Mouse (Mus musculus) brown adipose tissue, adult 24 weeks (tissue): ENCODE measurements around the gene Npy. TPM values are rescaled to one million over a fixed set of nuclear protein-coding genes. Genes with fewer than 3 reads are reported as not detected.

Experiments used
- H3K27ac ChIP-seq: fragments of 200-500 bp; replicated peaks from 2 replicates; pipeline ENCODE4 v1.5.1; 2012; ENCODE audit warnings: low read depth, mild to moderate bottlenecking, low read length
- H3K4me1 ChIP-seq: fragments of 200-500 bp; 2 replicates; pipeline ENCODE4 v1.6.1; 2012; ENCODE audit warnings: low read length, mixed read lengths; ENCODE audit not compliant: control insufficient read depth, insufficient read depth, insufficient read length
- H3K4me3 ChIP-seq: fragments of 200-500 bp; 2 replicates; pipeline ENCODE4 v1.5.1; 2012; ENCODE audit warnings: low read depth, mild to moderate bottlenecking, low read length, moderate library complexity; ENCODE audit not compliant: insufficient read depth
- polyA plus RNA-seq: library from polyadenylated mRNA; stranded (reverse); fragments of >200 nt; gene quantifications from 2 replicates; pipeline ENCODE4 v1.2.4, GENCODE M21; 2012; ENCODE audit not compliant: missing spikeins, insufficient read depth, insufficient read length

The Npy gene
- polyA plus RNA-seq, 1 experiment: not detected

DNA sequence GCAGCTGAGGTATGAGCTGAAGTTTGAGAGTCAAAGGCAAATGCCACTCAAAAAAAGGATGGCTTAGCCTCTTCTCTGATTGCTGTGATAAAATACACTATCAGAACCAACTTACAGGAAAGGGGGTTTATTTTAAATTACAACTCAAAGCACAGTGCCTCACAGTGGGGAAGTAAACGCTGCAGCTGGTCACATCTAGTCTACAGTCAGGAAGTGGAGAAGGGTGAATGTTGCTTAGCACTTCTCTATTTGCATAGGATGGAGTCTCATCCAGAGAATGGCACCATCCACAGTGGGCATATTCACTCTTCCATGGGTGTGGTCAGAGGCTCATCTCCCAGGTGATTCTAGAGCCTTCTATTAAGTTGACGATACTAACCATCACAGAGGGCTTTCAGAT is 9.1 kb downstream of the Npy start:
- no peaks in the 10 kb centered on the region for H3K4me1 ChIP-seq
- H3K4me3 ChIP-seq: no peak overlapping the region
- H3K27ac ChIP-seq: no peak overlapping the region

DNA sequence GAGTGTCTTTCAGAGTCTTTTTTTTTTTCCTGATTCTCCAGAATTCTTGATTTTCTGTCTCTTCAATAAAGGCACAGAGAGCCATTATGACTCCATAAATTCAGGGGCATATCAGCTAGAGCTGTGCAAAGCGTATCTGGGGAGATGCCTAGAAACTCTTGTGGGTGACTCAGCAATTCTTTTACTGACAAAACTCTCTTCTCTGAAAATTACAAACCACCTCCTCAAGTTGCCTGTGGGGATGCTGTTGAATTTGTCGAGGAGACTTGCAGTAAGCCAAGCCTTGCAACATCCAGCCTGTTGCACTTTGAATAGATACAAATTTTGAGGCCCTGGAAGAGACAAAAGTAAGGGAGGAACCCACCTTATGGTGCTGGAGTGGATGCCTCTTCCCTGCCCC is 34.3 kb downstream of the Npy start:
- Histone ChIP-seq H3K4me1 (no peaks in the 10 kb centered on the region), H3K4me3 (no peak overlapping the region), H3K27ac (no peak overlapping the region)

DNA sequence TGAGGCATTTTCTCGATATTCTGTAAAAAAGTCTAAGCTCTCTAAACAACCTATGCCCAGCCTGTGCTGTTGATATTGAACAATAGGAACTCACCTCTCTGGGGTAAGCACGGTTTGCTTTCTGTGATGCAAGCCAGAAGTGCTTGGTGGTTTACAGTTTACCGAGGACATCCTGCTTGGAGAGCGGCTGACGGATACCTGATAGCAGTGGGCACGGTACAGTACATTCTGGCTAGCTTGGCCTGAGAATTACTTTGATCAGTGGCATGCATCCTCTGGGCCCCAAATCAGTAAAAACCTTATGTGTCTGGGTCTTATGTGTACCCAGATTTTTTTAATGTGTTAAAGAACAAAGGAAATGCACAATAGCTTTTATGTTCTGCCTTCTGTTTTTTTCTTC is 45.1 kb downstream of the Npy start:
- Histone ChIP-seq H3K27ac (no peak overlapping the region), H3K4me3 (no peak overlapping the region), H3K4me1 (no peaks in the 10 kb centered on the region)

DNA sequence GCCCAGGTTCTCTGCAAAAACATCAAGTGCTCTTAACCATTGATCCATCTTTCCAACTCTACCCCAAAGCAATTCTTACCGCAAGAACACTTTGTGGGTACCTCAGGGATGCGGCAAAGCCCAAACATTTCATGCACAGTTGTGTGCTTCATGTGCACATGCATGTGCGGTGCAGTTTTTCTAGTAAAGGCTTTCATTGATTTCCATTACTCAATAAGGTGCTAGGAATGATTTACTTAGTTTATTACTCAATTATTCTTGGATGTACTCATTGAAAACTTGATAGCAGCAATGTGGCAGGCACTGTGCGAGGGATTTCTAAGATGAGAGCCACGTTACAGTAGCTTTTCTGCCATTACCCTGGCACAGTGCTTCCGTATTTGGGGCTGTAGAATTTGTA is 48.6 kb downstream of the Npy start:
- no peaks in the 10 kb centered on the region for H3K4me1 ChIP-seq
- no peak overlapping the region for H3K27ac ChIP-seq
- no peak overlapping the region for H3K4me3 ChIP-seq

DNA sequence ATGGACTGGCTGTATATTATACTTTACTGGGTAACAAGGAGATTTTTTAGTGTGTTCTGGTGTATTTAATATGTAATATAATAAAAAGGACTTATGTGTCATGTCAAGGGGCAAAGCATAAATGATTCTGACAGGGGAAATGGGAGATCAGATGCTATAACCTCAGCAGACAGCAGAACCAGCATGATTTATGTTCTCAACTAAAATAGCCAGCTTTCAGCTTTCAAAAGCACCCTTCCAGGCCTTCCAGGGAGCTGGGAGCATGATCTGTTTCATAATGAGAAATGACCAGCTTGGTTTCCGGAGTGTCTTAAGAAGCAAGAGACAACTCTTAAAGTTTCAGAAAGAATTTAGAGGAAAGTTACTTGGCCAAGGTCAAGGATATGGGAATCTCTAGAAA is 51.0 kb downstream of the Npy start:
- Histone ChIP-seq H3K4me1 (no peaks in the 10 kb centered on the region), H3K27ac (no peak overlapping the region), H3K4me3 (no peak overlapping the region)

GRCm38 (mm10) chr6:49875160-49875559 is 52.6 kb downstream of the Npy start:
- Histone ChIP-seq H3K4me3 (no peak overlapping the region), H3K4me1 (no peaks in the 10 kb centered on the region), H3K27ac (no peak overlapping the region)

GRCm38 (mm10) chr6:49875791-49876190 is 53.3 kb downstream of the Npy start:
- no peaks in the 10 kb centered on the region for H3K4me1 ChIP-seq
- H3K27ac ChIP-seq: no peak overlapping the region
- no peak overlapping the region for H3K4me3 ChIP-seq
